Mouse (Mus musculus) stomach, embryonic 15.5 days (tissue): ENCODE results near the gene Atp13a4. TPM values are rescaled to one million over a fixed set of nuclear protein-coding genes. Genes with fewer than 3 reads are reported as not detected.

Experiments used
- ATAC-seq: fragments of 200-750 bp; cut with Nextera tagmentation; 2 replicates; pipeline ENCODE4 v1.8.0; 2017; ENCODE audit warnings: low read depth, moderate number of reproducible peaks, moderate TSS enrichment; ENCODE audit not compliant: insufficient read depth, low FRiP score
- H3K27ac ChIP-seq: fragments of 300-500 bp; sonication (generic); 2 replicates; pipeline ENCODE4 v1.5.1; 2015; ENCODE audit warnings: mild to moderate bottlenecking, inconsistent platforms
- H3K27me3 ChIP-seq: fragments of 300-500 bp; sonication (generic); replicated peaks from 2 replicates; pipeline ENCODE4 v1.6.1; 2015; ENCODE audit warnings: inconsistent platforms
- H3K36me3 ChIP-seq: fragments of 300-500 bp; sonication (generic); 2 replicates; pipeline ENCODE4 v1.6.1; 2015; ENCODE audit warnings: inconsistent platforms
- H3K4me1 ChIP-seq: fragments of 300-500 bp; sonication (generic); 2 replicates; pipeline ENCODE4 v1.6.1; 2015; ENCODE audit warnings: inconsistent platforms
- H3K4me2 ChIP-seq: fragments of 300-500 bp; sonication (generic); 2 replicates; pipeline ENCODE4 v1.6.1; 2015; ENCODE audit warnings: mild to moderate bottlenecking, inconsistent platforms
- H3K4me3 ChIP-seq: fragments of 300-500 bp; sonication (generic); replicated peaks from 2 replicates; pipeline ENCODE4 v1.5.1; 2015; ENCODE audit warnings: inconsistent platforms
- H3K9ac ChIP-seq: fragments of 300-500 bp; sonication (generic); 2 replicates; pipeline ENCODE4 v1.6.1; 2015; ENCODE audit warnings: inconsistent platforms
- H3K9me3 ChIP-seq: fragments of 300-500 bp; sonication (generic); 2 replicates; pipeline ENCODE4 v1.6.1; 2016; ENCODE audit warnings: inconsistent platforms
- WGBS: fragments of 180-500 bp; shearing (Covaris S2); methylation state at CpG from one replicate; pipeline ENCODE4 v1.1.7; 2015; 5-methylcytosine and 5-hydroxymethylcytosine counted together
- polyA plus RNA-seq: library from polyadenylated mRNA; unstranded; fragments of >200 nt; fragmentation: Nextera tagmentation; extraction: Ambion mirVana; gene quantifications from 2 replicates; pipeline ENCODE4 v1.2.1, GENCODE M21; 2015

The Atp13a4 gene
- polyA plus RNA-seq, 1 experiment from 2014 or later, result 0.18 TPM

DNA sequence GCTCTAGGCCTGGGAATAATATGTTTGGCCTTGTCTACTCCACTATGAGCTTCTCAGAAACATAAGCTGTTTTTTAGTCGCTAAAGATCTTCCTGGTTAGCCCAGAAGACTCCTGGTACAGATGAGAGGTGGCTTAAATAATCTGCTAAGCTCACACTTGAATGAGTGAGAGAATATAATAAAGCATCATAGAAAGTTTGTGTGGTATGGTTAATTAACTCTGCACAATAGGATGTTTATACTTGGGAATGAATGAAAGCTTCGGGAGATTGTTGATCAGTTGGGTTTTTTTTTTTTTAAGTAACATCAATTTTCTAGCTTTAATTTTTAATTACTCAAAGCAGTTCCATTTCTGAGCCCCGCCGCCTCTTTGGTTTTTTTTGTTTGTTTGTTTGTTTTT, 8.8 kb downstream of the Atp13a4 start:
- Histone ChIP-seq H3K4me2 (no peak overlapping the region), H3K9ac (no peak overlapping the region)
- ATAC-seq, result no peak

GRCm38 (mm10) chr16:29533641-29534040, 11.0 kb downstream of the Atp13a4 start:
- Histone ChIP-seq H3K4me2 (no peak overlapping the region), H3K4me1 (no peaks in the 10 kb centered on the region), H3K36me3 (no peaks in the 10 kb centered on the region), H3K27me3 (no peaks in the 10 kb centered on the region), H3K27ac (no peak overlapping the region), H3K9ac (no peak overlapping the region), H3K9me3 (no peaks in the 10 kb centered on the region), H3K4me3 (no peak overlapping the region)
- ATAC-seq, result no peak
- 69% methylated on average over 6 of the region's 6 CpGs for WGBS

More for the DNA sequence above, 8.8 kb downstream of the Atp13a4 start:
- H3K27ac ChIP-seq, result no peak overlapping the region
- 88% methylated on average over 4 of the region's 4 CpGs for WGBS
- H3K4me3 ChIP-seq, result no peak overlapping the region
- H3K27me3 ChIP-seq, result no peaks in the 10 kb centered on the region
- H3K36me3 ChIP-seq, result no peaks in the 10 kb centered on the region
- no peaks in the 10 kb centered on the region for H3K4me1 ChIP-seq
- H3K9me3 ChIP-seq, result no peaks in the 10 kb centered on the region

- H3K4me2 ChIP-seq, result no peak overlapping the region
- no peak overlapping the region for H3K4me3 ChIP-seq
- no peaks in the 10 kb centered on the region for H3K36me3 ChIP-seq
- 87% methylated on average over 6 of the region's 6 CpGs for WGBS
- no peaks in the 10 kb centered on the region for H3K9me3 ChIP-seq
- no peaks in the 10 kb centered on the region for H3K4me1 ChIP-seq
- no peaks in the 10 kb centered on the region for H3K27me3 ChIP-seq
- H3K27ac ChIP-seq, result no peak overlapping the region
- H3K9ac ChIP-seq, result no peak overlapping the region
- no peak for ATAC-seq
These were observed 17.6 kb downstream of the Atp13a4 start for GRCm38 (mm10) chr16:29527085-29527484.

GRCm38 (mm10) chr16:29526585-29526984, 18.1 kb downstream of the Atp13a4 start:
- Histone ChIP-seq H3K9ac (no peak overlapping the region), H3K36me3 (no peaks in the 10 kb centered on the region), H3K27ac (no peak overlapping the region), H3K27me3 (no peaks in the 10 kb centered on the region), H3K4me1 (no peaks in the 10 kb centered on the region), H3K4me3 (no peak overlapping the region), H3K4me2 (no peak overlapping the region), H3K9me3 (no peaks in the 10 kb centered on the region)
- no peak for ATAC-seq
- whole genome bisulfite sequencing, result 77% methylated on average over 8 of the region's 8 CpGs

DNA sequence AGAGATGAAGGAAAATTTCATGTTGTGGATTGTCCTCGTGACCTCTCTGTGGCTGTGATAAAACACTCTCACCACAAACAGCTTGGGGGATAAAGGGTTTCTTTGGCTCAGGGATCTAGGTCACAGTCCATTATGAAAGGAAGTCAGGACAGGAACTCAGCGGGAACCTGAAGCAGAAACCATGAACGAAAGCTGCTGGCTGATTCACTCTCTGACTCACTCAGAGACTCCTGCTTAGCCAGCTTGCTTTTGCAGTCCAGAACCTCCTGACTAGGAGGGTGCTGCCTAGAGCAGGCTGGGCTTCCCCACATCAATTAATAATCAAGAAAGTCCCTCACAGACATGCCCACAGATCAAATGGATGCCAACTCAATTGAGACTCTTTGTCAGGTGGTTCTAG, 32.2 kb downstream of the Atp13a4 start:
- 68% methylated on average over 3 of the region's 3 CpGs for WGBS

DNA sequence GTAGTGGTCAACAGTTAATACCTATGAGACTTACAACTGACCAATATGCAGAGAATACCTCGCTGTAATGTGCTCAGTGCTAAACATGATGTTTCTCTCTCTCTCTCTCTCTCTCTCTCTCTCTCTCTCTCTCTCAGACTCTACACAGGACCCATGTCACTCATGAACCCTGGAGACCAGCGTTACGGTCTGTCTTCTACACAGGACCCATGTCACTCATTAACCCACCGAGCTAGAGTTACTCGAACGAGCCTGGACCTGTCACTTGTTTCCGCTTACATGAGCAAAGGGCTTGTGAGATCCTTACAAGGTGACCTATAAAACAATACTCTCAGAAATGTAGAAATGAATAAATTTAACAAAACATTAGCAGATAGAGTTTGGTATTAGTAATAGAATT, 33.9 kb downstream of the Atp13a4 start:
- Histone ChIP-seq H3K4me1 (no peaks in the 10 kb centered on the region), H3K9me3 (no peaks in the 10 kb centered on the region), H3K9ac (no peak overlapping the region), H3K27me3 (no peaks in the 10 kb centered on the region), H3K4me2 (no peak overlapping the region), H3K4me3 (no peak overlapping the region), H3K36me3 (no peaks in the 10 kb centered on the region), H3K27ac (no peak overlapping the region)
- 78% methylated on average over 7 of the region's 7 CpGs for WGBS
- no peak for ATAC-seq

More for the DNA sequence above, 32.2 kb downstream of the Atp13a4 start:
- Histone ChIP-seq H3K4me1 (no peaks in the 10 kb centered on the region), H3K27me3 (no peaks in the 10 kb centered on the region), H3K4me2 (no peak overlapping the region), H3K4me3 (no peak overlapping the region), H3K36me3 (no peaks in the 10 kb centered on the region), H3K27ac (no peak overlapping the region), H3K9me3 (no peaks in the 10 kb centered on the region), H3K9ac (no peak overlapping the region)
- ATAC-seq, result no peak

GRCm38 (mm10) chr16:29509881-29510280, 34.8 kb downstream of the Atp13a4 start:
- no peaks in the 10 kb centered on the region for H3K27me3 ChIP-seq
- no peak overlapping the region for H3K4me2 ChIP-seq
- no peak overlapping the region for H3K27ac ChIP-seq
- ATAC-seq, result no peak
- no peaks in the 10 kb centered on the region for H3K9me3 ChIP-seq
- no peaks in the 10 kb centered on the region for H3K36me3 ChIP-seq
- no peak overlapping the region for H3K9ac ChIP-seq
- H3K4me3 ChIP-seq, result no peak overlapping the region
- 75% methylated on average over 3 of the region's 3 CpGs for WGBS
- H3K4me1 ChIP-seq, result no peaks in the 10 kb centered on the region

GRCm38 (mm10) chr16:29504671-29505070, 40.0 kb downstream of the Atp13a4 start:
- no peak overlapping the region for H3K4me2 ChIP-seq
- ATAC-seq, result no peak
- no peak overlapping the region for H3K9ac ChIP-seq
- no peaks in the 10 kb centered on the region for H3K27me3 ChIP-seq
- H3K36me3 ChIP-seq, result no peaks in the 10 kb centered on the region
- H3K4me1 ChIP-seq, result no peaks in the 10 kb centered on the region
- 71% methylated on average over 4 of the region's 4 CpGs for WGBS
- no peaks in the 10 kb centered on the region for H3K9me3 ChIP-seq
- H3K27ac ChIP-seq, result no peak overlapping the region
- no peak overlapping the region for H3K4me3 ChIP-seq

GRCm38 (mm10) chr16:29504198-29504597, 40.5 kb downstream of the Atp13a4 start:
- no peak overlapping the region for H3K4me3 ChIP-seq
- no peaks in the 10 kb centered on the region for H3K36me3 ChIP-seq
- no peak for ATAC-seq
- no peak overlapping the region for H3K4me2 ChIP-seq
- WGBS, result 76% methylated on average over 9 of the region's 9 CpGs
- H3K9me3 ChIP-seq, result no peaks in the 10 kb centered on the region
- H3K27me3 ChIP-seq, result no peaks in the 10 kb centered on the region
- H3K27ac ChIP-seq, result no peak overlapping the region
- H3K9ac ChIP-seq, result no peak overlapping the region
- H3K4me1 ChIP-seq, result no peaks in the 10 kb centered on the region

- no peaks in the 10 kb centered on the region for H3K36me3 ChIP-seq
- ATAC-seq, result no peak
- WGBS, result 74% methylated on average over 3 of the region's 3 CpGs
- H3K4me2 ChIP-seq, result no peak overlapping the region
- H3K4me1 ChIP-seq, result no peaks in the 10 kb centered on the region
- H3K27ac ChIP-seq, result no peak overlapping the region
- no peaks in the 10 kb centered on the region for H3K27me3 ChIP-seq
- no peak overlapping the region for H3K4me3 ChIP-seq
- H3K9me3 ChIP-seq, result no peaks in the 10 kb centered on the region
- no peak overlapping the region for H3K9ac ChIP-seq
These were observed 53.6 kb downstream of the Atp13a4 start for GRCm38 (mm10) chr16:29491031-29491430.

- Histone ChIP-seq H3K36me3 (no peaks in the 10 kb centered on the region), H3K9ac (no peak overlapping the region), H3K27me3 (no peaks in the 10 kb centered on the region), H3K4me2 (no peak overlapping the region), H3K27ac (no peak overlapping the region), H3K4me1 (no peaks in the 10 kb centered on the region), H3K4me3 (no peak overlapping the region), H3K9me3 (no peaks in the 10 kb centered on the region)
- no peak for ATAC-seq
These were observed 63.2 kb downstream of the Atp13a4 start for GRCm38 (mm10) chr16:29481439-29481838.

DNA sequence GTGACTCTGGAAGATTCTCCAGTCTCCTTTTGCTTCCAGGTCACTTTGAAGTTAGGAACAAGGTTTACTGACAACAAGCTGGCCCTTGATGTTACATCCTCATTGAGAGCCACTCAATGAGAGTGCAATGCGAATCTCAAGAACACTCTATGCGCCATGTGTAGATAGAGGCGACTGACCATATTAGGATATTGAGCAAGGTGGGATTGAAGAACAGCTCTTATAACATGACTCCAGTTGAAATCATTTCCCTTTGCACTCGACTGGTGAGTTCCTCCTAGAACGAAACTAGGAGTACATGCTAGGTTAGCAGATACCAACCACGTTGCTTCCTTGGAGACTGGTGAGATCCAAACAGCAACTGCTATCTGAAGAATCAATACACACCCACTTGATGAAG, 64.3 kb downstream of the Atp13a4 start:
- Histone ChIP-seq H3K36me3 (no peaks in the 10 kb centered on the region), H3K27me3 (no peaks in the 10 kb centered on the region), H3K9me3 (no peaks in the 10 kb centered on the region), H3K9ac (no peak overlapping the region), H3K4me3 (no peak overlapping the region), H3K4me1 (no peaks in the 10 kb centered on the region), H3K27ac (no peak overlapping the region), H3K4me2 (no peak overlapping the region)
- ATAC-seq, result no peak
- whole genome bisulfite sequencing, result 86% methylated on average over 6 of the region's 6 CpGs

GRCm38 (mm10) chr16:29463798-29464197, 80.9 kb downstream of the Atp13a4 start:
- Histone ChIP-seq H3K4me2 (no peak overlapping the region), H3K27ac (no peak overlapping the region), H3K4me1 (no peaks in the 10 kb centered on the region), H3K9ac (no peak overlapping the region), H3K27me3 (no peaks in the 10 kb centered on the region), H3K4me3 (no peak overlapping the region), H3K9me3 (no peaks in the 10 kb centered on the region), H3K36me3 (no peaks in the 10 kb centered on the region)
- ATAC-seq, result no peak
- WGBS, result 41% methylated on average over 3 of the region's 3 CpGs
